In the genomic region with DNA sequence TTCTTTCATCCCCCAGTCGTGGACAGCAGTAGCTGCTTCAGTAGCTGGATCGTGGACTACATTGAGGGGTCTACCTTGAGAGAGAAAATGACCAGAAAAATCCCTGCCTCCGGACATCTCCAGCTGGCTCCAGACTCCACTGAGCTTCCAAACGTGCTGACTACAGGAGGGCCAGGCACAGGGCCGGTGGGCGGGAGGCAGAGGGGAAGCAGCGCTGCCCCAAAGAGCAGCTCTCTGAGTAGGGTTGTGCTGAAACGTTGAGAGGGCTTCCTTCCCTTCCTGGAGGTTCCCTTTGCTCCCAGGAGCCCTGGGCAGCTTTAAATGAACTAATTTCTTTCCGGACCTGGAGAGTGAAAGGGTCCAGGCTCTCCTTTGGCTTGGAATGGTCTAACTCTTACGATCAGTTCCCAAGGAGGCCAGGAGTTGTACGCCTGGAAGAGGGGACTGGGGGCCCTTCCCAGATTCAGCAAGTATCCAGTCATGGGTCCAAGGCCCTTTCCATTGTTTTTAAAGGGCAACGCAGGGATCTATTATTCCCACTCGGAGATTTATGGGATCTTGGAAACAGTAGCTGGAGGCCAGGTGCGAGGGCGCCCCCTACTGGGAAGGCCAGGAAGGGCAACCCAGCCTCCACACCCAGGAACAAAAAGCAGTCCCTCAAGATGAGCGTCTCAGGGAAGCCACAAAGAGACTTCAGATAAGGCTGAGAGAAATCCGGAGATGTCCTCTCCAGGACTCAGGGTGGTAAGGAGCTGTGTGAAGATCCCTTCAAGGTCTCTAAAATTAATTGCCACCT, we compare ENCODE assay signal across 9 mouse cellular contexts.
A peak's percentile ranks its signal among the peaks of the same experiment; 100 is the strongest.
DNase-seq lines count a peak whose midpoint lies in the region; TF ChIP-seq lines count a peak whose summit lies in the region.
"Had no signal": no experiment of that assay in that cellular context is flagged by ENCODE, and none has a peak within 500 bp of the region (broad histone marks: within the 10 kb centered on the region; RNA-seq: fewer than 3 reads in every experiment).

No protein-coding gene starts in this region.

- peak; percentile 17 for DNase-seq in gastrocnemius, adult 18-20 months (ENCODE audit: low spot score)
- no peak for DNase-seq in gastrocnemius, postnatal 25 days
- no peak for DNase-seq in CH12.LX (ENCODE audit: extremely low read depth)
- DNase-seq in gastrocnemius, adult 2 months = peak; percentile 62
- peak; percentile 33 for DNase-seq in layer of hippocampus, adult 9-10 months (ENCODE audit: low spot score)
- peak; percentile 58 for DNase-seq in lung, postnatal 36 days
- DNase-seq in T-cell, adult 2 months (ENCODE audit: low spot score) = no peak

- peaks cover 87% of the 10 kb centered on the region for H3K27me3 ChIP-seq in CH12.LX (replicated peaks)

- peak; percentile 54 to 67 for TF ChIP-seq CTCF in CH12.LX (conservative IDR thresholded peaks at IDR 0.05 in 1 of 2, IDR thresholded peaks at IDR 0.05 in 1 of 2; ENCODE audit: low read depth in 2 of 2, low read length in 2 of 2)
- peak; percentile 82 for TF ChIP-seq CTCF in bone marrow macrophage, adult 2 months (IDR thresholded peaks at IDR 0.05; ENCODE audit: low read depth, low read length)
- TF ChIP-seq CTCF in gastrocnemius, adult 2 months (IDR thresholded peaks at IDR 0.05) = peak; percentile 93

- H3K9ac ChIP-seq in CH12.LX (ENCODE audit: insufficient read depth, low read depth) = no peak overlapping the region
- H3K9ac ChIP-seq: hindbrain, embryonic 15.5 days had no signal

- no peak overlapping the region for H3K27ac ChIP-seq in CH12.LX (ENCODE audit: insufficient read depth, low read depth)
- H3K27ac ChIP-seq in bone marrow macrophage, adult 2 months (ENCODE audit: insufficient read depth, low read depth, low read length) = no peak overlapping the region
- H3K27ac ChIP-seq in gastrocnemius, adult 2 months = no peak overlapping the region
- H3K27ac ChIP-seq: hindbrain, embryonic 15.5 days had no signal

- no peaks in the 10 kb centered on the region for H3K36me3 ChIP-seq in CH12.LX (replicated peaks in 1 of 2; ENCODE audit: control insufficient read depth in 1 of 2, insufficient read depth in 1 of 2, low read length in 1 of 2)
- H3K36me3 ChIP-seq: hindbrain, embryonic 15.5 days had no signal

- TF ChIP-seq EP300 in CH12.LX (IDR thresholded peaks at IDR 0.05; ENCODE audit: low read length) = no peak

- peaks cover 0 to 2% of the 10 kb centered on the region in 2 experiments; a peak in 1 of 4 replicates for H3K4me1 ChIP-seq in CH12.LX (ENCODE audit: control insufficient read depth in 1 of 2, insufficient read depth in 2 of 2)
- no peaks in the 10 kb centered on the region for H3K4me1 ChIP-seq in bone marrow macrophage, adult 2 months (ENCODE audit: control insufficient read depth, insufficient read depth, low read length)

- dilution Hi-C loops in CH12.LX (cut with MboI; ENCODE audit: extremely low pct_ligation_motif_present, extremely low pct_unique_long_range_greater_than_20kb, low sequenced_read_pairs) = no loop called here

- no peak overlapping the region for H3K4me3 ChIP-seq in CH12.LX (replicated peaks in 1 of 3; ENCODE audit: low read depth in 2 of 3, low read length in 2 of 3, poor library complexity in 1 of 3)
- no peak overlapping the region for H3K4me3 ChIP-seq in bone marrow macrophage, adult 2 months (ENCODE audit: insufficient read depth, low read length)
- no peak overlapping the region for H3K4me3 ChIP-seq in gastrocnemius, adult 2 months
- H3K4me3 ChIP-seq: hindbrain, embryonic 15.5 days had no signal

- in situ Hi-C loops in CH12.LX (cut with MboI; ENCODE audit: low pct_ligation_motif_present, low pct_unique_long_range_greater_than_20kb, low sequenced_read_pairs) = loop anchor here (25.0 kb wide), 1 partner anchor 509 kb away; no protein-coding TSS in a partner anchor

- TF ChIP-seq RAD21 in CH12.LX (IDR thresholded peaks at IDR 0.05; ENCODE audit: low read depth, low read length) = peak; percentile 37

- no peak for TF ChIP-seq POLR2A in CH12.LX (IDR thresholded peaks at IDR 0.05; ENCODE audit: low read depth, low read length)
- no peak for TF ChIP-seq POLR2A in bone marrow macrophage, adult 2 months (IDR thresholded peaks at IDR 0.05; ENCODE audit: borderline replicate concordance, low read depth, low read length)

- no peaks in the 10 kb centered on the region for H3K79me2 ChIP-seq in CH12.LX (replicated peaks; ENCODE audit: control insufficient read depth, extremely low read depth, insufficient read depth, poor library complexity, severe bottlenecking)

- intact Hi-C loops in gastrocnemius, adult 2 months (cut with DNase I) = no loop called here

- no peak overlapping the region for H3K4me2 ChIP-seq in CH12.LX (ENCODE audit: insufficient read depth, low read depth, poor library complexity, severe bottlenecking)
- H3K4me2 ChIP-seq: hindbrain, embryonic 15.5 days had no signal

- no peaks in the 10 kb centered on the region for H3K9me3 ChIP-seq in CH12.LX (replicated peaks; ENCODE audit: low read length)
- H3K9me3 ChIP-seq: hindbrain, embryonic 15.5 days had no signal

TF ChIP-seq in CH12.LX, 34 proteins besides CTCF, POLR2A, EP300 and RAD21:
- TF ChIP-seq JUND (conservative IDR thresholded peaks at IDR 0.05; ENCODE audit: low read depth, low read length) (no peak), SMC3 (IDR thresholded peaks at IDR 0.05; ENCODE audit: low read depth, low read length) (peak; percentile 29)
TF ChIP-seq in CH12.LX: peak in this region for 1.

Comparison
In these comparisons a context has a peak if more than half of its experiments do, and no peak if none do; other contexts are left out.
1. DNase-seq: peak in gastrocnemius, adult 18-20 months (single experiment), gastrocnemius, adult 2 months (single experiment), layer of hippocampus, adult 9-10 months (single experiment) and lung, postnatal 36 days (single experiment); none in gastrocnemius, postnatal 25 days (single experiment), CH12.LX (single experiment) and T-cell, adult 2 months (single experiment).
2. Peak in every context shown above with its lines, with median percentiles within 50 percentile points of each other: CTCF ChIP-seq.